Mouse (Mus musculus) granulocyte monocyte progenitor cell, adult 5-6 weeks (primary cell): Measurements from ENCODE around the gene Oxct1. TPM values are rescaled to one million over a fixed set of nuclear protein-coding genes. Genes with fewer than 3 reads are reported as not detected.
A peak's percentile ranks its signal among the peaks of the same experiment; 100 is the strongest.

Experiments used
- ATAC-seq: replicated peaks from 2 replicates; pipeline ENCODE4 v1.8.0; 2016; ENCODE audit warnings: mild to moderate bottlenecking, moderate TSS enrichment, inconsistent platforms; ENCODE audit not compliant: poor library complexity, severe bottlenecking
- total RNA-seq, 2 experiments: library from RNA; stranded (forward) in 1 of 2; stranded (reverse) in 1 of 2; fragments of 200-712, 200-1000 nt in 1 of 2; fragments of >200 nt in 1 of 2; fragmentation: Nextera tagmentation in 1 of 2; gene quantifications; 2 replicates each; pipeline ENCODE4 v1.2.3; 2014 to 2017

Oxct1 gene
- total RNA-seq (2014; fragmentation: Nextera tagmentation) (65.6 and 66.0 TPM in 2 replicates), total RNA-seq (2017) (262 and 276 TPM in 2 replicates)

DNA sequence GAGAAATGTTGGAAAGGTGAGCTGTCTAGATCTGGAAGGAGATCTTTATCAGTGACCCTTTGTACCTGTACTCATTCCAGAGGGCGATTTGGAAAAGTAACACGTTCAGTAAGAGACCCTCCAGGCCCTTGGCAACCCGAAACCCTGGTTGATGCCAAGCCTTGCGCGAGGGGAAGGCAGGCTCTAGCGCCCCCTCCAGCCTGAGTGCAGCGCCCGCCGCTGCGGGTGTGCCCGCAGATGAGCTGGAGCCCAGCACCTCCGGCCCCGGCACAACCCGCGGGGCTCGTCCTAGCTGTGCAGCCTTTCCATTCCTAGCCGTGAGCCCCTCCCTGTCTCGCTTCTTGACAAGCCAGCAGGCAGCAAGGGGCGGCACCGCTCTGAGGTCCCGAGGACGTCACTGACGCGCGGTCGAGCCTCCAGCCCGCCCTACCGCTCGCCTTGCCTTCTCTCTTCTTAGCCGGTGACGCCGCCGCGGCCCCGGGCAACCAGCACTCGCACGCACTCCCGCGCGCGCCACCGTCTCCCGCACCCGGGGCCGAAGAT lies at the start of gene Oxct1:
TSS of gene Oxct1 (plus strand) at position 153 of the 543 bp plus-strand sequence.
- ATAC-seq = peak; percentile 85

DNA sequence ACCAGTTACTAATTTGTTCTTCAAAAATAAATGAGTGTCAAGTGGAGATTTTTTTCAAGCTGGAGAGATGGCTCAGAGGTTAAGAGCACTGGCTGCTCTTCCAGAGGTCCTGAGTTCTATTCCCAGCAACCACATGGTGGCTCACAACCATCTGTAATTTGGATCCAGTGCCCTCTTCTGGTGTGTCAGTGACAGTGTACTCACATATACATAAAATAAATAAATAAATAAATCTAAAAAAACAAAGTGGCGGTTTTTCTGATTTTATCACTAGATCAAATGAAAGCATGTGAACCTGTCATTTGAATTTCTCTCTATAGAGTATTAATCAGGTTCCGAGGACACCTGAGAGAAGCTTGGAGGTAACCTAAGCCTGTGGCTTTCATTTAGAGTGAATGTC lies 47.9 kb upstream of the Oxct1 start:
- no peak for ATAC-seq

DNA sequence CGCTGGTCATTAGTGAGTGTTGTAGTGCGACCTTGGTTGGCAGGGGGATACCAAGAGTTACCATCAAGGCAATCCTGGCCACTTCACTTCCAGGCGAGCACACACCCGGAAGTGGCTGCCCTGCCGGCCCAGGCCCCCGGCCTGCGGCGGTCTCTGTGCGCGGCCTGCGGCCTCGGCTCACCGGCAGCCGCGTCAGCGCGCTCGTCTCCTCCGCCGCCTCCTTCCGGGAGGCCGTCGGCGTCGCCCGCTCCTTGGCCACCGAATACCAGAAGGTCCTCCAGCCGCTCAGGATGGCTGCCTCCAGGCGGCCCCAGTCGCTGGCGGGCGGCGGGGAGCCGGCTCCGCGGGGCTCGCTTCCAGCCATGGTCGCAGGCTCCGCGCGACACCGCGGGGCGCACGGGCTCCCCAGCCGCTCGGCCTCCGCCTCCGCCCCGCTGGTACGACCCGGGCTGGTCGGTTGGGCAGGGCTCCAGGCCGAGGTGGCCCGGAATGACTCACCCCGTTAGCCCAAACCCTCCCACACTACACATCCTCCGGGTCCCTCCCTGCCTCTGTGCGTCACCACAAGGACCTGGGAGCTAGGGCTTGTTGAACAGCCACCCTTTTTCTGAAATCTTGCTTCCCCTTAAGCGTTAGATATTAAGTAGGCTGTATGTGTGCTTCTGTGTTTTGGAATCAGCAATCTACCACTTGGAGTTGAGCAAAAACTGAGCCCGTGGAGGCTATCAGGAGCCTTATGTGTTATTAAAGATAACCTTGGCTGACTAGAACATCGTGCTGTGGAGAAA lies 46.9 kb upstream of the Oxct1 start, which contains the start of gene Fbxo4:
TSS of gene Fbxo4 (minus strand) at position 513 of the 788 bp plus-strand sequence.
- ATAC-seq = peak; percentile 89

DNA sequence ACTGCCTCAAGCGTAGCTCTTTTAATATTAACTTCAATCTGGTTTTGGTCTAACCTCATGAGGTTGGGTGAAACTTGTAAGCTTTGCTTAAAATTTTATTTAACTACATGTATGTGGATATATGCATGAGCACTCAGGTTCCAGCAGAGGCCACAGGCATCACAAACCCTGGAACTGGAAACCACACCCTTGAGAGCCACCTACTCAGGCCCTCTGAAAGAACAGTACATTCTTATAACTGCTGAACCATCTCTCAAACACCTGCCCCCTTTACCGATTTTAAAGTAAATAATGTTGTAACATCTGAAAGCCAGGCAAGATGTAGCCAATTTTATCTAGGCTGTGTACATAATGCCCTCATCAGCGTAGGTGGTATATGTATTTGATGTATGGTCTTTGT lies 46.3 kb upstream of the Oxct1 start:
- ATAC-seq = no peak

DNA sequence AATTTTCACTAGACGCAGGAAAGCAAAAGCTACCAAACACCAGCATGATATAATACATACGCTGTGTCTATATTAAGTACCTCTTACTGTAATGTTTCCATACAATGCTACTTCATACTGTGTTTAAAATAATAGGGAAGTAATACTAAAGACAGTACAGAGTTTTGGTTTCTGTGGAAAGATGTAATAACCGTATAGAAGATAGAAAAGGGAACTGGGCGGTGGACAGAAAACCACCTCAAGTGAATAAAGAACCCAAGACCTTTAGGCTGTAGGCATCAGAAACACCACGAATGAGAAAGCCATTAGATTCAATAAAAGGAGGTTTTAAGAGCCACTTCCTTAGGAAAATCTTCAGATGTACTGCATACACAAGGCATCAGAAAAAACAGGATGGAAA lies 43.5 kb upstream of the Oxct1 start:
- peak; percentile 70 for ATAC-seq

DNA sequence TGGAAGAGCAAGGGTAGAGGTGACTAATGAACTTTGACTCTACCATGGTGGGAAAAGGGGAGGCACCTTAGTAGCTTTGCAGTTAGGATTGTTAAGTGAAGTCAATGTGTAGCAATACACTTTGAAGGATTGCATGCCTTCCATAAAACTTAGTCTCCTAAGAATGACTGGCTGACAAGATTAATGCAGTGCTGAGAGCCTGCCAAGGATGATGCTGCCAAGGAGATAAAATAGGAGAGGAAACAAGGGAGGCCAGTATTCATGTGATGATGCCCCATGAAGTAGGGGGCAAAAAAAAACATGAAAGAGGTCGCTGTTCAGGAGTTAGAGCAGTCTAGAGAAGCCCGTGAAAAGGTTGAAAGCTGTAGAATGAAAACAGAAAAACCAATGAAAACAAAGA lies 41.3 kb upstream of the Oxct1 start:
- no peak for ATAC-seq

DNA sequence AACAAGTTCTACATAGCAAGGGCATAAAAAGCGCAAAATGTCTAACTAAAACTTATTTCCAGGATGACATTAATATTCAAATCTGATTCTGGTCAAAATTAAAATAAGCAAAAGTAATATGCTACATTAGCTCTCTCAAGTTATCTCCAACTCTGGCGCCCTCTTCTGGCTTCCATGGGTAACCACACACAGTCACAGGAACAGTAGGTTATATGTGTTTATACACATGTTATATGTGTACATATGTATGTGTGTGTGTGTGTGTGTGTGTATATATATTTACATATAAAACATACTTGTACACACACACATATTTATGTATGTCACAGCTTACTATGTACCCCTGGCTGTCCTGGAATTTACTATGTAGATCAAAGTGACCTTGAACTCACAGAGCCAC lies 38.2 kb upstream of the Oxct1 start:
- peak; percentile 84 for ATAC-seq

DNA sequence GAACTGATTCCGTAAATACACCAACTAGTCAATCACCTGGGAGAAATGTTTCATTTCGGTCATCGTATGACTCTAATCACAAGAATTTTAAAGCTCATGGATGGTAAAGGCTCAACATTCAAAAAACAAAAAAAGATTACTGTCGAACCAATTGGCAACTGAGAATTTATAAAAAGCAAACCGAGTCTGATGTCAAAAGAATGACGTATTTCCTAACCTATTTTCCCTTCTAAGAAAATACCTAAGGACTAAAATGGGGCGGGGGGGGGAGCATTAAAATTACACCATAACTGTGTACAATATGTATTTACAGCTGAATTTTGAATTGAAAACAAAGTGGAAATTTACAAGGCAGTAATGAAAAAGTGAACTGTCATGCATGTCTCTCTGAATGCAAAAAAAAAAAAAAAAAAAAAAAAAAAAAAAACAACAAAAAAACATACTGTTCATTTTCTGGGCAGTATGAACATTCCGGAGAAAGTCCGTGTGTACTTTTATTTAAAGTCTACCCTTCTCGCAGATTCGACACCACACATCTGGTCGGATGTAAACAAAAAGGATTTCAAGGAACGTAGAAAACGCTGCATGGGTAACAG lies 31.2 kb upstream of the Oxct1 start:
- no peak for ATAC-seq

DNA sequence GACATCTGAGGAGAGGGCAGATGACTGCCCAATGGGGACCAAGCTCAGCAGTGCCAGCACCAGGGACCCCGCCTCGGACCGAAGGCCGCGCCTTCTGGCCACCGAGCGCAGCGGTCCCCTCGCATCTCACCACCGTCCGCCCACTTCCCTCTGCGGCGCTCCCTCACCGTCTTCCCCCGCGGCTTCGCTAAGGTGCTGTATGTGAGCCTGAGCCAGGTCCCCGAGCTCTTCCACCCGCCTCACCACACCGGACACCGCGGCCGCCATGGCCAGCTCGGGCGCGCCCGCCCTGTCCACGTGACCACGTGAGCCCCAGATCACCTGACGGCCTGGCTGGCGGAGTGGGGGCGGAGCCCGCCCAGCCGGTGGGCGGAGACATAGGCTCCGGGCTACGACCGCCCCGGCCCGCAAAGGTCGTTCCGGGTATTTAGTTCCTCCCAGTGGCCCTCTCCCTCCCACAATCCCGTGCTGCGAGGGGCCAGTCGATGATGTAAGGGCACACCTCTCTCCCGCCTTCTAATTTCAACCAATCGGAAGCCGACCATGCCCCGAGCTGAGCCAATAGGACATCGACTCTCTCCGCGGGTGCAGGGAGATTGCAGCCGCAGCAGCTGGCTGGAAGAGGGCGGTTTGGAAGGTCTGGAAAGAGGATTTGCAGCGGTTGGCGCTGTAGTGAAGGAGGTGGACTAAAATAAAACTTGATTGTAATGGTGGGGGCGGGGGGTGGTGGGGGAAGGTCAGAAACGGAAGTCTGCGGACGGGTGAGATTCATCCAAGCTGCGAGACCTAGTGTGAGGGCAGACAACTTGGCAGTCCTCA lies 30.5 kb upstream of the Oxct1 start, which contains the start of gene AW549877:
TSS of gene AW549877 (minus strand) at position 297 of the 819 bp plus-strand sequence.
- peak; percentile 84 for ATAC-seq

DNA sequence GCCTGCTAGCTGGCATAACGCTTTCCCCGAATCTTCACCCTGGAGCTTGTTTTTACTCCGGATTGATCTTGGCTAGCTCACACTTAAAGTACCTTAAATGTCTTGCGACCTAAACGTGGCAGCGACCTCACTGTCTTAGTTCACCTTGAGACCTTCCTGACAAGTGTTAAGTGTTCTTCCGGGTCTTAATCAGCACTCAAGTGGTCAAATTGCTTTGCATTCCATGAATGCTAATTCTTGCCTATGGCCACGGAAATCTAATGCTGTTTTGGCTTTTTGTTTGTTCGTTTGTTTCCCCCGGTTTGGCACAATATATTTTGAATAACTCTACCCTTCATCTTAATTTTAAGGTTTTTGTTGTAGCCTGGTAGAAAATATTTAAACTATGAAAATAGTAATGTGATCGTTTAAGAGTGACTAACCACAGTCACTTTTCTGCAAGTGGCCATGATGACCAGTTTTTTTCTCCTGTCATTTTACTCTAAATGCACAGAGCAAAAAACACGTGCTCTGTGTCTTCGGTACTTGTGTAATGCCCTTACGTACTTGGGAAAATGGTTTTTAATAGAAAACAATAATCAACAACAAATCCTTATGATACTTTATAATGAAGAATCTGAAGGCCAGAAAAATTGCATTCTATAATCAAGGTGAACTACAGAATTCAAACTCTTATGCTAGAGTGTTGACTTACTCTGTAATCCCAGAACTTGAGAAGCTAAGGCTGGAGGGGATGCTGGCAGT lies 29.7 kb upstream of the Oxct1 start:
- no peak; the same call in 1 of the 2 replicates for ATAC-seq

DNA sequence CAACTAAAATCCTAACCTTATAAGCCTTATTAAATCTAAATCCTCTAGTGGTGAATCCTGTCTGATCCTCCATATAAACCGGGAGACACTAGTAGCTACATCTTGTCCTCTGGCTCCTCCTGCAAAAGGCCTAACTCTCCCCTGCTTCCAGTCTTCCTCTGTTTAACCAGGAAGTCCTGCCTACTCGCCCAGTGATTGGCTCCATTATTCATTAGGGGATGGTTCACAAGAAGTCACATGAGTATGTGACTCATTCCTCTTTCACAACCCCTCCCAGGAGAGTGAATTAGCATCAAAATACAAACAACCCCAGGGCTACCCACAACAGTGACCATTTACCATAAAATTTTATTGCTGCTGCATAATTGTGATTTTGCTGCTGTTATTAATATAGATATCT lies 27.0 kb upstream of the Oxct1 start:
- ATAC-seq = no peak

DNA sequence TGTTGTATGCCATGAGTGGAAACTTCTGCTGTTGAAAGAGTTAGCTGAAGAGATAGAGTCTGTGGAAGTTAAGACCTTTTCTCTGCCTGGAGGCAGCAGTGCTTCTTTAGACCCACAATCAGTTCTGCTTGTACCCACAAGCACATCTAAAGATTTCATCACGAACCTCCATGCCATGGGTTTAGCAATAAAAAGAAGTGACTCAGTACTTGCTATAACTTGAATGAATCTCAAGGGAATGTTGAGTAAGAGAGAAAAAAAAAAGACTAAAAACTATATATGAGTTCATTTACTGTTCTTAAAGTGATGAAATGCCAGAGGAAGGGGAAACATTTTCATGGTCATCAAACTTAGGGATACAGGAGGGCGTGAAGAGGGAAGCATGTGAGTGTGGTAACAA lies 25.6 kb upstream of the Oxct1 start:
- peak; percentile 66 for ATAC-seq

DNA sequence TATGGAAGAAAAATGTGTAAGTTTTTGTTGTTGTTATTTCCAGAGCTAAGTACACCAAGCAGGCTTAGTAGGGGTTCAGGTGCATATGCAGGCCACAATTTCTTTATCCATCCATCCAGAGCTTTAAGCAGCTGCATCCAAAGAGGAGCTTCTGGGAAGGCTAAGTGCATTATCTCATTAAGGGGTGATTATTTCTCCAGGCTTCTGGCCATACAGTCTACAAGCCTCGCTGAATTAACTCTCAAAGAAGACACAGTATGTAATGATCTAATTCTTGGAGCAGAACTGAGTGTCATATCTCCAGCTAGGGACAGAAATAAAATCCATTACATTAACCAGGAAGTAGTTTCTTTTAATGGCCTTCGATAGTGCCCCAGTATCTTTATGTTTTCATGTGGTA lies 12.3 kb upstream of the Oxct1 start:
- no peak for ATAC-seq

DNA sequence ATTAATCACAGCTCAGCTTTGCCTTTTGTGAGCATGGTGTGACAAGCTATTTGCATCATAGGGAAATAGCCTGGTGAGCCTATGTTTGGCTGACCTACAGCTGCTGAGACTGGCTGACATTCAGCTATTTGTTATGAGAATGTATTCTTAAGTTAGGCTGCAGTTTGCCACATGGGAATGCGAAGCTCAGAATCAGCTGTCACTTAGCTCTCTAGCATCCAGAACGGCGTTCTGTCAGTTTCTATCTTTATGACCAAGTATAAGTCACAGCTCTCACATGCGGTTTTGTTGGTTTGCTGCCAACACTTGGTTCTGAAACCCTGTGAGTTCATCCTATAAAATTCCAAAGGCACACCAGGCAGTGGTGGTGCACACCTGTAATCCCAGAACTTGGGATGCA lies 5.5 kb upstream of the Oxct1 start:
- no peak for ATAC-seq

DNA sequence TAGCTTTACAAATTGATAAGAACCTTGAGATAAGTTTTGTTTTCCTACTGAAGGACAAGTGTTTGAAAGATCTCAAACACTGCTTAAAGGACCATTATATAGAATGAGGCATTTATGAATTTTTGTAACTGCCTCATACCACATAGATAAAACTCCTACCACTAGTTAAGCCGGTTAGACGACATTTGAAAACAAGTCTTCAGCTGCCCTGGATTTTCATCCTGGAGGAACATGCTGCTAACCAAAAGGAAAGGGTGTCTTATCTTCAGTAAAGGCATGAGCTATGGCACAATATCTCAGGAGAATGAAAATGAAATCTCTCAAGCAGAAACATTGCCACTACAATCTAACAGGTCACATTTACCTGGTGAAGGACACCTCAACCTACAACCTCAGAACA lies 2.4 kb upstream of the Oxct1 start:
- ATAC-seq = no peak

DNA sequence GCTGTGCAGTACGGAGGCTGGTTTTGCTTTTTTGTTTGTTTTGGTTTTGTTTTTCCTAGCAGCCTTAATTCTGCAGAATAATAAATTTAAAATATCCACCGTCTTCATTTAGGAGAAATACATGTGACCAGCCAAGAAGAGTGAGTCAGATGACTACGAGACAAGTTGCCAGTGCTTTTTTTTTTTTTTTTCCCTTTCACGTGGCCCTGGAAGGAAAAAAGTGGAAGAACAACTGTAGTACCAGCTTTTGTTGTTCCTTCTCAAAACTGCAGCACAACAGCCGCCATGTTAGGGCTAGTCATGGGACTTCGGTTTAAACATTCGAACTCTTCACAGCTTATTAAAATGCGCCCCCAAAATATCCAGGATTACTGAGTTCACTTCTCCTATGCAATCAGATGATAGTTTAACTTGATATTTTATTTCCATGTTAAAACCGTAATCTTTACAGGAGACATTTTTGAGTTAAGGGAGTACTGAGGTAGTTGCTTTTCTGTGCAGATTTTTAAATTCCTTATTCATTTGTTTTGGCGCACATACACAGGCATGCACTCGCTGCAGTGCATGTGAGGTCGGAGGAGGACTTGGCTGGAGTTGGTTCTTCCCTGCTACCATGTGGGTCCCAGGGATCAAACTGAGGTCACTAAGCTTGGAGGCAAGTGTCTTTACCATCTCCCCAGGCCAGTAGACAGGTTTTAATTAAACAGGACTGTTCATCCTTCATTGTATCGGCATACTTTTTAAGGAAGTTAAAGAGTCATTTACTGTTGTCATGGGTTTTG lies 1.3 kb upstream of the Oxct1 start:
- ATAC-seq = no peak

DNA sequence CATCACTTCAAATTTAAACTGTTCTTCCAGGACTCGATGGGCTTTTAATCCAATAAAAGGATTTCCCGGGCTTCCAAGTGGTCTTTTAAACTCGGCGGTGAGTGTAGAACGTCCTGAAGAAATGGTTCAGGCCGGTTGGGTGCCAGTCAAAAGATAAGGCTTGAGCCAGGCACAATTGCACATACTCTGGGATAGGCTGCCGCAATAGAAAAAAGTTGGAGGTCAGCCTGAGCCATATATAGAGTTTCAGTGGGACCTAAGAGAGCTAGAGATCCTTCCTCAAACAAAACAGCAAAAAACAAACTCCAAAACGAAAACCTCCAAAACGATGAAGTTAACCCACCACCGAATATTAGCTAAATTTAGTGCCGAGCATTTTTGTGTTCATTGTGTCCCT lies 677 bp upstream of the Oxct1 start:
- ATAC-seq = no peak

DNA sequence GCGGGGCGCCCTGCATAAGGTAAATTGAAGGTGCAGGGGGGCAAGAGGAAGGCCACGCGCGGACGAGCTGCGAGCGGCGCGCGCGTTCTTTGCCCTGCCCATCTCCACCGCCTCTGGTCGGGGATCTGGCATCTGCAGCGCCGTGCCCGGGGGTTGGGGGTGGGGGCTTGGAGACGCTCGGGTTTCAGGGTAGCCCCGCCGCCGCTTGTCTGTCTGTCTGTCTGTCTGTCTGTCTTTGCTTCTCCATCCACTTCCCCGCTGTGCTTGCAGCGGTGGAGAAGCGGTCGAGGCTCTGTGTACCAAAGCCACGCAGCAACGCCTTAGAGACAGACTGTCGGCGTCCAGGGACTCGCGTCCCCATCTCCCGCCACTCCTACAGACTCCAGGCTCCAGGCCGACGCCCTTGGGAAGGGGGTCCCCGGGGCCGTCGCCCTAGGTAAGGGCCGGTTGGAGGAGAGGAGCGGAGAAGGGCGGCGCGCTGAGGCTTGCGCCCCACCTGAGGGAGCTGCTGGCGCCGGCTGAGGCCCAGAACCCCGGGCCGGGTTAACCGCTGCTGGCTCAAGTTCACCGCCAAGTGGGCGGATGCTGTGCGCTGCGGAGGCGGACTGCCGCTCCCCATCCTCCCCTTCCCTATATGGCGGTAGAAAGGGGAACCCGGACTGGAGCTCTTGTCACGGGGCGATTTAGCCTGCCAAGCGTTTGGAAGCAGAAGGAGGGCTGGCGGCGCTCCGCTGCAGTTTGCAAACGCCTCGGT lies 825 bp downstream of the Oxct1 start:
- ATAC-seq = peak; percentile 78
